Mouse (Mus musculus): ENCODE measurements around the gene Acsl3.
A peak's percentile ranks its signal among the peaks of the same experiment; 100 is the strongest.

Acsl3 gene

GRCm38 (mm10) chr1:78737646-78738045, 80.0 kb downstream of the Acsl3 start:
- DNase-seq (ENCODE audit: inconsistent age in 2 of 2, low spot score in 1 of 2): no peak

DNA sequence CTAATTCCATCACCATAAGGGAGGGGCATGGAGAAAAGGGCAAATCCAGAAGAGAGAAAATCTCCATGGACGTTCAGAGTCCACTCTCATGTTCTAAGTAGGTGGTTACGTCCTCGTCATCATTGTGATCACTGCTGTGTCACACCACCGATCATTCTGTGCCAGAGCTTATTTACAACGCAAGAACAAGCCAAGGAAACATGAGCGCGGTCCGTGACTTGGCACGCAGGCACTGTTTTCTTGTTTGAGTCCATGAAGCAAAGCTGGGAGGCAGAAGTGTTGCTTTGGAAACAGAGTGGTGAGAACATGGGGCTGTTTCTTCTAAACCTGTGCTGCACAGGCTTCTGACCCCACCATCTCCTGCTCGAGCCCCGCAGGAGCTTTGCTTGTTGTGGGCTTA, 83.1 kb downstream of the Acsl3 start:
- DNase-seq (ENCODE audit: inconsistent age in 2 of 2, low spot score in 1 of 2): no peak

- no peak for DNase-seq (ENCODE audit: inconsistent age in 2 of 2, low spot score in 1 of 2)
Measured at GRCm38 (mm10) chr1:78742198-78742597, 84.6 kb downstream of the Acsl3 start.

- DNase-seq (ENCODE audit: inconsistent age in 2 of 2, low spot score in 1 of 2): no peak
Measured at GRCm38 (mm10) chr1:78743318-78743717, 85.7 kb downstream of the Acsl3 start.

GRCm38 (mm10) chr1:78745230-78745777, 87.7 kb downstream of the Acsl3 start:
- DNase-seq (ENCODE audit: inconsistent age in 2 of 2, low spot score in 1 of 2): peak; percentile 85 to 92
